Mouse (Mus musculus) heart, embryonic 10.5 days (tissue): ENCODE results near the gene Opn3. TPM values are rescaled to one million over a fixed set of nuclear protein-coding genes. Genes with fewer than 3 reads are reported as not detected.

Experiments used
- DNase-seq: peaks from one replicate; pipeline ENCODE4 v3.0.0-alpha.2; 2017; ENCODE audit warnings: low spot score
- H3K27ac ChIP-seq: fragments of 300-500 bp; sonication (generic); 2 replicates; pipeline ENCODE4 v1.5.1; 2016; ENCODE audit warnings: mild to moderate bottlenecking
- H3K27me3 ChIP-seq: fragments of 300-500 bp; sonication (generic); 2 replicates; pipeline ENCODE4 v1.6.1; 2016; ENCODE audit warnings: mild to moderate bottlenecking; ENCODE audit not compliant: poor library complexity, insufficient read depth, severe bottlenecking
- H3K36me3 ChIP-seq: fragments of 300-500 bp; sonication (generic); 2 replicates; pipeline ENCODE4 v1.6.1; 2016; ENCODE audit warnings: mild to moderate bottlenecking, moderate library complexity
- H3K4me1 ChIP-seq: fragments of 300-500 bp; sonication (generic); 2 replicates; pipeline ENCODE4 v1.6.1; 2016; ENCODE audit warnings: mild to moderate bottlenecking
- H3K4me3 ChIP-seq: fragments of 300-500 bp; sonication (generic); 2 replicates; pipeline ENCODE4 v1.5.1; 2016; ENCODE audit warnings: mild to moderate bottlenecking, moderate library complexity
- H3K9me3 ChIP-seq: fragments of 300-500 bp; sonication (generic); 2 replicates; pipeline ENCODE4 v1.6.1; 2016; ENCODE audit warnings: mild to moderate bottlenecking, moderate library complexity
- WGBS: fragments of 180-500 bp; shearing (Covaris S2); methylation state at CpG from one replicate; pipeline ENCODE4 v1.1.7; 2016; 5-methylcytosine and 5-hydroxymethylcytosine counted together
- polyA plus RNA-seq: library from polyadenylated mRNA; unstranded; fragments of >200 nt; fragmentation: Nextera tagmentation; extraction: Ambion mirVana; gene quantifications from 2 replicates; pipeline ENCODE4 v1.2.1, GENCODE M21; 2016

The Opn3 gene
- polyA plus RNA-seq, 1 experiment from 2014 or later = 10.8 TPM

- no peak for DNase-seq
- no peaks in the 10 kb centered on the region for H3K27me3 ChIP-seq
- WGBS = 82% methylated on average over 7 of the region's 7 CpGs
Measured at GRCm38 (mm10) chr1:175639072-175639471, 53.5 kb downstream of the Opn3 start.

GRCm38 (mm10) chr1:175637677-175638076 is 54.9 kb downstream of the Opn3 start:
- Histone ChIP-seq H3K27ac (no peak overlapping the region), H3K9me3 (no peaks in the 10 kb centered on the region), H3K27me3 (no peaks in the 10 kb centered on the region), H3K4me1 (no peaks in the 10 kb centered on the region), H3K36me3 (no peaks in the 10 kb centered on the region), H3K4me3 (no peak overlapping the region)
- DNase-seq = no peak
- WGBS = 81% methylated on average over 7 of the region's 7 CpGs

More at GRCm38 (mm10) chr1:175639072-175639471, 53.5 kb downstream of the Opn3 start:
- no peak overlapping the region for H3K4me3 ChIP-seq
- H3K36me3 ChIP-seq = no peaks in the 10 kb centered on the region
- H3K4me1 ChIP-seq = no peaks in the 10 kb centered on the region
- no peaks in the 10 kb centered on the region for H3K9me3 ChIP-seq
- H3K27ac ChIP-seq = no peak overlapping the region

DNA sequence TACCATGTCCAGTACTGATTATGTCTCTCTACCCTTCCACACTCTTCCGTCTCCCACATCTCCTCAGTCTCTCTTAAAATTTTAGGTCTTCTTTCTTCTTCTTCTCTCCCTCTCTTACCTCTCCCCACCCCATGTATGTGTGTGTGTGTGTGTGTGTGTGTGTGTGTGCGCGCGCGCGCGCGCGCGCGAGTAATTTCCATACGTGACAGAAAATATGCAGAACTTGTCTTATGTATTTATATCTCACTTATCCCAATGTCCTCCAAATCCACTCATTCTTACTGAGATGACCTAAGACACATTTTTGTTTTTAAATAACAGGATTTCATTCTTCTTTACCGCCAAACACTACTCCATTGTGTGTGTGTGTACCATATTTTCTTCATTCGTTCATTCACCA is 60.1 kb downstream of the Opn3 start:
- DNase-seq = no peak
- Histone ChIP-seq H3K27ac (no peak overlapping the region), H3K27me3 (no peaks in the 10 kb centered on the region), H3K4me3 (no peak overlapping the region), H3K4me1 (no peaks in the 10 kb centered on the region), H3K36me3 (no peaks in the 10 kb centered on the region), H3K9me3 (no peaks in the 10 kb centered on the region)
- WGBS = 94% methylated on average over 14 of the region's 14 CpGs

DNA sequence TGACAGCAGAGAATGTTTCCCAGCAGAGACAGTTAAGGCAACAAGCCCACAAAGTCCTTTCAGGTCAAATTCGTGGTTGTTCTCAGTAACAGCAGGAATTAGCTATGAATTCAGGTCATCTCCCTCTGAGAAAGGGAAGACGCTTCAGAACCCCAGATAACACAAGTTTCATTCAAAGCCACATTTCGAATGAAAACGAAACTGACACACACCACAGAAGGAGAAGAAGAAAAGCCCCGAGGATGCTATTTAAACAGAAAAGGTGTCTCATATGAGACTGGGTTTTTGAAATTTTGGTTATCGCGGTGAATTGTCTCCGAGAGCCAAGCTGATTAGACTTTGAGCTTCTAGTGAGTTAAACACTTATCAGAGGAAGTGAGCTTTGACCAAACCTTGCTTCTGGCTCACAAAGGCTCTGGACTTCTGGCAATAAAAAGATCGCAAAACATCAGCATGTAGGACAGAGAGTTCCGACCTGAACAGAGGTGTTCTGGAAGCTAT is 60.8 kb downstream of the Opn3 start:
- DNase-seq = no peak
- H3K4me1 ChIP-seq = no peaks in the 10 kb centered on the region
- WGBS = 70% methylated on average over 10 of the region's 10 CpGs

DNA sequence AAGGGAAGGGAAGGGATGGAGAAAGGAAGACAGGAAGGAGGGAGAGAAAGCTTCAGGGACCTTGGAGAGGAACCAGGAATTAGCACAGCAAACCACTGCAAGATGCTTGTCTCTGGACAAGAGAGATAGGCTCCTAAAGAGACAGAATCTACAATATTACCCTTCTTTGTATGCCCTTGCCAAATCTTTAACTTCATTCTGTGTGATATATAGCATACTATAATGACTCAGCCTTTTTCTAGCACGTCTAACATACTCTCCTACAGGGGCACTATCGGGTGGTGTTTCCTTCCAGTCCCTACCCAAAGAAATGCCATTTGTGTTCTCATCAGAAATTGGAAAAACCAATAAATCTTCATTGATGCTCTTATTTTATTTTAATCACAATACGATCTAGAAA is 61.5 kb downstream of the Opn3 start:
- WGBS = 87% methylated on average over 3 of the region's 3 CpGs
- no peak overlapping the region for H3K27ac ChIP-seq
- H3K27me3 ChIP-seq = no peaks in the 10 kb centered on the region
- no peaks in the 10 kb centered on the region for H3K36me3 ChIP-seq
- H3K4me1 ChIP-seq = no peaks in the 10 kb centered on the region
- DNase-seq = no peak
- H3K9me3 ChIP-seq = no peaks in the 10 kb centered on the region
- H3K4me3 ChIP-seq = no peak overlapping the region

More for the DNA sequence above, 60.8 kb downstream of the Opn3 start:
- Histone ChIP-seq H3K27me3 (no peaks in the 10 kb centered on the region), H3K27ac (no peak overlapping the region), H3K9me3 (no peaks in the 10 kb centered on the region), H3K4me3 (no peak overlapping the region), H3K36me3 (no peaks in the 10 kb centered on the region)

DNA sequence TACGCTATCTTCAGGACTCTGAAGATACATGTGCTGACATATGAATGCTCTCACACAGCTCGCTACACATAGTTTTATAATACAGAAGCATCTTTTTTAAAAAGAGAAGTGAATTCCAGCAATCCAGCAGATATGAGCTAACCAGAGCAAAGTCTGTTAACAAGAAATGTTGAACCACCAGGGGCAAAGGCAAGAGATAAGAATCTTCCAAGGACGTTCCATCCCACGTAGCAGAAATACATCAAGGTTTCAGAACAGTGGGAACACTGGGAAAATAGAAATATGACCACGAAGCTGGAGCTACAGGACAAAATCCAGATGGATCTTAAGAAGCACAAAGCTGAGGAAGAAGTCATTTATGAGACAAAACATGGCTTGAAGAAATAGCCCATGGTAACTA is 62.2 kb downstream of the Opn3 start:
- Histone ChIP-seq H3K36me3 (no peaks in the 10 kb centered on the region), H3K4me1 (no peaks in the 10 kb centered on the region), H3K27ac (no peak overlapping the region), H3K27me3 (no peaks in the 10 kb centered on the region), H3K4me3 (no peak overlapping the region), H3K9me3 (no peaks in the 10 kb centered on the region)
- no peak for DNase-seq
- WGBS = 80% methylated on average over 5 of the region's 5 CpGs

GRCm38 (mm10) chr1:175629248-175629647 is 63.3 kb downstream of the Opn3 start:
- no peaks in the 10 kb centered on the region for H3K27me3 ChIP-seq
- peaks cover 5% of the 10 kb centered on the region for H3K4me1 ChIP-seq
- H3K4me3 ChIP-seq = no peak overlapping the region
- 76% methylated on average over 6 of the region's 6 CpGs for whole genome bisulfite sequencing
- no peak overlapping the region for H3K27ac ChIP-seq
- H3K9me3 ChIP-seq = no peaks in the 10 kb centered on the region
- DNase-seq = no peak
- H3K36me3 ChIP-seq = no peaks in the 10 kb centered on the region

DNA sequence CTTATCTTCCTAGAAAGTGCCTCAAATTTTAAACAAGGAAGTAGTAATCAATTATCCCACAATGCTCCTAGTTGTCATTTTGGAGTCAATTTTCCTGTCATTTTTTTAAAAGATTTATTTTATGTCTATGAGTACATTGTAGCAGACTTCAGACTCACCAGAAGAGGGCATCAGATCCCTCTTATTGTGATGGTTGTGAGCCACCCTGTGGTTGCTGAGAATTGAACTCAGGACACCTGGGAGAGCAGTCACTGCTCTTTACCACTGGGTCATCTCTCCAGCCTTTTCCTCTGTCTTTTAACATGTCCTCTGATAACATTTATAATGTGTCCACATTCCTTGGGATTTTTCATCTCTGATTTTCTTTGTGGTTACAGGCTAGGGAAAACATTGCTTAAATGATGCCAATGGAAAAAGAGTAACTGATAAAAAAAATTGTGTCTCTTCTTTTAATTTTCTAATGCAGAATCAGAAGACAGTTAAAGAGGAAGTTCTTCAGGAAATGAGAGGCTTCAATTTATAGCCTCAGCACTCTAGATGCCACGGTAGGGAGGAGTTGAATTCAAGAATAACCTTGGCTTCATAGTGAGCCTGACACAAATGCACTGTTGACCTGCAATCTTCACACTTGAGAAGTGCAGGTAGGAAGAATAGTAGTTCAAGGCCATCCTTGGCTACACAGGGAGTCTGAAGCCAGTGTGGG is 66.4 kb downstream of the Opn3 start:
- peak overlapping the region; percentile 81 for H3K4me3 ChIP-seq
- H3K4me1 ChIP-seq = peaks cover 11% of the 10 kb centered on the region
- H3K27me3 ChIP-seq = no peaks in the 10 kb centered on the region
- H3K9me3 ChIP-seq = no peaks in the 10 kb centered on the region
- H3K27ac ChIP-seq = peak overlapping the region; percentile 91
- peaks cover 2% of the 10 kb centered on the region; the same call in 1 of the 2 replicates for H3K36me3 ChIP-seq
- WGBS = 79% methylated on average over 1 of the region's 1 CpGs
- DNase-seq = no peak

- Histone ChIP-seq H3K9me3 (no peaks in the 10 kb centered on the region), H3K4me1 (peaks cover 11% of the 10 kb centered on the region), H3K27ac (peak within 1 kb of the TSS; percentile 91), H3K27me3 (no peaks in the 10 kb centered on the region), H3K36me3 (peaks cover 4% of the 10 kb centered on the region), H3K4me3 (peak within 1 kb of the TSS; percentile 81)
- DNase-seq = peak; percentile 99
- WGBS = 0% methylated on average over 58 of the region's 58 CpGs
Measured at GRCm38 (mm10) chr1:175625257-175625879, 67.2 kb downstream of the Opn3 start, which contains the start of gene Fh1. TSS of gene Fh1 (minus strand) at chr1:175625635.

GRCm38 (mm10) chr1:175623656-175624055 is 68.9 kb downstream of the Opn3 start:
- Histone ChIP-seq H3K36me3 (peaks cover 12% of the 10 kb centered on the region), H3K27ac (no peak overlapping the region), H3K4me1 (peaks cover 11% of the 10 kb centered on the region), H3K9me3 (no peaks in the 10 kb centered on the region), H3K4me3 (no peak overlapping the region), H3K27me3 (no peaks in the 10 kb centered on the region)
- no peak for DNase-seq
- 88% methylated on average over 6 of the region's 6 CpGs for WGBS

DNA sequence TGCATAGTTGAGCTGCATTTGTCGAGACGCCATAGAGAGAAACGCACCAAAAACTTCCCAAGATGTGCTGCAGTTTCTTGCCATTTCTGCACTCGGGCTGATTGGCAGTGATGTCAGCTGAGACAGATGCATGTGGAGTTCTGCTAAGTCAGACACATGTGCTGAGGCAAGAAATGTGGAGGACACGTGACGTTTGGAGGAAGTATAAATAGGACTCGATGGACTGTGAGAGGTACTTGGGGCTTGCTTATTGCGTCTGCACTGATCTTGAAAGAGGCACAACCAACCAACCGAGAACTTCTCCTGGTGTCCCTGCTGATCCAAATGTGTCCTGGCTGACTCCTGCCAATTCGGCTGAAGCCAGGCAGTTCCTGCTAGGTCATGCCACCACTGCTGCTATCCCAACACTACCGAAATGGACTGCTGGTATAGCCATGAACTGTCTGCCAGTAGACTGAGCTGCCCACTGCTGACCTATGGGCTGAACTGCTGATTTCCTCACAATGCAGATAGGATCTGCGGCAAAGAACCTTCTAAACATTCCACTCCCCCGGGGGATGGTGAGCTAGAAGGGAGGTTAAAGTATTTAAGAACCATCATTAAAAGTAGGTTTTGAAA is 72.7 kb downstream of the Opn3 start, which contains the start of gene Kmo:
Gene Kmo (plus strand): TSS at position 568 of the 618 bp plus-strand sequence.
- Histone ChIP-seq H3K4me1 (peaks cover 11% of the 10 kb centered on the region), H3K9me3 (no peaks in the 10 kb centered on the region), H3K36me3 (peaks cover 48% of the 10 kb centered on the region), H3K4me3 (no peak within 1 kb of the TSS), H3K27ac (no peak within 1 kb of the TSS), H3K27me3 (no peaks in the 10 kb centered on the region)
- WGBS = 89% methylated on average over 13 of the region's 13 CpGs
- DNase-seq = no peak

DNA sequence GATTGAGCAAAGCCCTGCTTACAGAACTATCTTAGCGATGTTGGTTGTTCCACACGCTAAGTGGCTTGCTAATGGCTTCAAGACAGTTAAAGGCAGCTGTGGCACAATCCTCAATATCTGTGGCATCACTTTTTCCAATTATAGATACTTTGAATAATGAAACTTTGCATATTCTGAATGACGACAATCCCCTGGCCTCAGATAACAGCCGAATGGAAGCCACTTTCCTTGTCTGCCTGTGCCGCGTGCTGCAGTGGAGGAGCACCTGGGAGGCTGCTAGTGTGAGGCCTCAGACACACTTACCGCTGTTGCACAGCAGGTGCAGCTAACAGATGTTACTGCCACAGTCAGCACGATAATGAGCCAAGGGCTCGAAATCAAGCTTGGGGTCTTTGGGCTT is 77.6 kb downstream of the Opn3 start:
- Histone ChIP-seq H3K9me3 (no peaks in the 10 kb centered on the region), H3K4me1 (no peaks in the 10 kb centered on the region), H3K4me3 (no peak overlapping the region), H3K36me3 (peaks cover 80% of the 10 kb centered on the region), H3K27ac (no peak overlapping the region), H3K27me3 (no peaks in the 10 kb centered on the region)
- no peak for DNase-seq
- 97% methylated on average over 9 of the region's 9 CpGs for WGBS
